Mouse (Mus musculus) embryonic facial prominence, embryonic 11.5 days (tissue): ENCODE results near the gene Epha5. TPM values are rescaled to one million over a fixed set of nuclear protein-coding genes. Genes with fewer than 3 reads are reported as not detected.

Experiments used
- ATAC-seq: fragments of 200-750 bp; cut with Nextera tagmentation; replicated peaks from 2 replicates; pipeline ENCODE4 v1.8.0; 2017; ENCODE audit warnings: low read depth; ENCODE audit not compliant: insufficient number of reproducible peaks, low FRiP score, low TSS enrichment
- DNase-seq: peaks from one replicate; pipeline ENCODE4 v3.0.0-alpha.2; 2015; ENCODE audit warnings: low spot score
- H3K27ac ChIP-seq: fragments of 300-500 bp; sonication (generic); replicated peaks from 2 replicates; pipeline ENCODE4 v1.5.1; 2014; ENCODE audit warnings: mild to moderate bottlenecking, low read depth, low read length, control low read depth
- H3K27me3 ChIP-seq: fragments of 300-500 bp; sonication (generic); 2 replicates; pipeline ENCODE4 v1.6.1; 2014; ENCODE audit warnings: mild to moderate bottlenecking, low read length, moderate library complexity, mixed read lengths; ENCODE audit not compliant: control insufficient read depth, insufficient read depth
- H3K36me3 ChIP-seq: fragments of 300-500 bp; sonication (generic); replicated peaks from 2 replicates; pipeline ENCODE4 v1.6.1; 2014; ENCODE audit warnings: low read depth, mild to moderate bottlenecking, low read length, moderate library complexity, mixed read lengths; ENCODE audit not compliant: control insufficient read depth, insufficient read depth
- H3K4me1 ChIP-seq: fragments of 300-500 bp; sonication (generic); 2 replicates; pipeline ENCODE4 v1.6.1; 2014; ENCODE audit warnings: low read length, mixed read lengths; ENCODE audit not compliant: control insufficient read depth, insufficient read depth
- H3K4me2 ChIP-seq: fragments of 300-500 bp; sonication (generic); 2 replicates; pipeline ENCODE4 v1.6.1; 2014; ENCODE audit warnings: low read depth, mild to moderate bottlenecking, control low read depth, low read length, moderate library complexity
- H3K4me3 ChIP-seq: fragments of 300-500 bp; sonication (generic); 2 replicates; pipeline ENCODE4 v1.5.1; 2014; ENCODE audit warnings: low read depth, low read length, control low read depth
- H3K9ac ChIP-seq: fragments of 300-500 bp; sonication (generic); replicated peaks from 2 replicates; pipeline ENCODE4 v1.6.1; 2014; ENCODE audit warnings: mild to moderate bottlenecking, control low read depth, low read length
- H3K9me3 ChIP-seq: fragments of 300-500 bp; sonication (generic); replicated peaks from 2 replicates; pipeline ENCODE4 v1.6.1; 2016; ENCODE audit warnings: mild to moderate bottlenecking, low read length, inconsistent platforms, mixed read lengths; ENCODE audit not compliant: control insufficient read depth
- WGBS: fragments of 180-500 bp; shearing (Covaris S2); extraction: QIAGEN DNeasy Blood & Tissue Kit; methylation state at CpG from one replicate; pipeline ENCODE4 v1.1.7; 2014; 5-methylcytosine and 5-hydroxymethylcytosine counted together
- polyA plus RNA-seq: library from polyadenylated mRNA; unstranded; fragments of >200 nt; fragmentation: Nextera tagmentation; extraction: Ambion mirVana; gene quantifications from 2 replicates; pipeline ENCODE4 v1.2.1, GENCODE M21; 2014

Gene Epha5
- polyA plus RNA-seq, 1 experiment from 2014 or later: 3.1 TPM

DNA sequence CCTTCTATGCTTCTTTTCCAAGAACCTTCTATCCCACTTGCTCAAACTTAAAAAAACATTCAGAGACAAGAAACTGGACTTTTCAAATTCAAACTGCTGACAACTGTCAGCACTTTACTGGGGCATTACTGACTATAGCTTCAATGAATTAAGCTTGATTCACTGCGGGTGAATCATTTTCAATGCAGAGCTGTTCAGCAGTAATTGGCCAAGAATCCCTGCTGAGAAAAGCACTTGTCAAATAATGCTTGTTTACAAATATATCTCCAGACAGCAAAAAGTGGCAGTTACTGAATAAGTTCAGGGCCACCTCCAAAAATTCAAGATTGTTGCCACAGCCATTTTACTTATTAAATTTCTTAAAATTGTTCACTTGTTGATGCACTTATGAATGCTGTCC is 4.2 kb downstream of the Epha5 start:
- 45% methylated on average over 1 of the region's 1 CpGs for WGBS
- Histone ChIP-seq H3K9me3 (no peaks in the 10 kb centered on the region), H3K36me3 (no peaks in the 10 kb centered on the region), H3K27me3 (peaks cover 8% of the 10 kb centered on the region), H3K9ac (no peak overlapping the region), H3K4me2 (no peak overlapping the region), H3K27ac (no peak overlapping the region), H3K4me1 (no peaks in the 10 kb centered on the region), H3K4me3 (no peak overlapping the region)
- DNase-seq (no peak), ATAC-seq (no peak)

- ATAC-seq: no peak
- Histone ChIP-seq H3K27ac (no peak overlapping the region), H3K4me2 (no peak overlapping the region), H3K27me3 (no peaks in the 10 kb centered on the region), H3K9ac (no peak overlapping the region), H3K36me3 (no peaks in the 10 kb centered on the region), H3K4me3 (no peak overlapping the region), H3K4me1 (no peaks in the 10 kb centered on the region), H3K9me3 (no peaks in the 10 kb centered on the region)
- DNase-seq: no peak
- 54% methylated on average over 2 of the region's 2 CpGs for WGBS
Measured at GRCm38 (mm10) chr5:84408370-84408769, 8.8 kb downstream of the Epha5 start.

- Histone ChIP-seq H3K4me2 (no peak overlapping the region), H3K9me3 (no peaks in the 10 kb centered on the region), H3K27ac (no peak overlapping the region), H3K27me3 (no peaks in the 10 kb centered on the region), H3K9ac (no peak overlapping the region), H3K4me3 (no peak overlapping the region), H3K4me1 (no peaks in the 10 kb centered on the region), H3K36me3 (no peaks in the 10 kb centered on the region)
- ATAC-seq (no peak), DNase-seq (no peak)
- 81% methylated on average over 1 of the region's 1 CpGs for WGBS
Measured at GRCm38 (mm10) chr5:84397085-84397484, 20.1 kb downstream of the Epha5 start.

DNA sequence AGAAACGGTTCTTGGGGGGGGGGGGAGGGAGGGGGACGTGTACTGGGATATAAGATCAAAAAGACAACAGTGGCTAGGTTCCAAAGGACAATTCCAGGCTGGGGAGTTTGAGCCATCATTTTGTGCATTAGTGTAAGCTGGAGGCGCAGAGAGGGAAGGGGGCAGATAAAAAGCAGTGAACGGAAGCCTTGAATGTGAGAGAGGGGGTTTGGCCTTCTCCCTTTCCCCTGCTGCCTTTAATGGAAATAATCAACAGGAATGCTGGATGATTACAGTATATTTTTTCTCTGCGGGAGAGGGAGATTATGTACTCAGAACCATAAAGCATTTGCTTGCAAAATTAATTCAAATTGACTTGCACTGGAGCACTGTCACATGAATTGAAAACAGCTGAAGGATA is 51.8 kb downstream of the Epha5 start:
- DNase-seq (peak; percentile 13), ATAC-seq (no peak)
- Histone ChIP-seq H3K27me3 (no peaks in the 10 kb centered on the region), H3K36me3 (no peaks in the 10 kb centered on the region), H3K9me3 (no peaks in the 10 kb centered on the region), H3K4me2 (no peak overlapping the region), H3K9ac (no peak overlapping the region), H3K27ac (no peak overlapping the region), H3K4me3 (no peak overlapping the region), H3K4me1 (no peaks in the 10 kb centered on the region)
- 51% methylated on average over 5 of the region's 5 CpGs for WGBS

- ATAC-seq: no peak
- no peaks in the 10 kb centered on the region for H3K9me3 ChIP-seq
- no peaks in the 10 kb centered on the region for H3K4me1 ChIP-seq
- H3K27me3 ChIP-seq: no peaks in the 10 kb centered on the region
- H3K27ac ChIP-seq: no peak overlapping the region
- H3K36me3 ChIP-seq: no peaks in the 10 kb centered on the region
- no peak overlapping the region for H3K9ac ChIP-seq
- H3K4me2 ChIP-seq: no peak overlapping the region
- H3K4me3 ChIP-seq: no peak overlapping the region
- DNase-seq: no peak
- WGBS: 81% methylated on average over 3 of the region's 3 CpGs
Measured at GRCm38 (mm10) chr5:84359430-84359829, 57.8 kb downstream of the Epha5 start.

- H3K27me3 ChIP-seq: no peaks in the 10 kb centered on the region
- no peak overlapping the region for H3K27ac ChIP-seq
- H3K36me3 ChIP-seq: no peaks in the 10 kb centered on the region
- H3K4me1 ChIP-seq: no peaks in the 10 kb centered on the region
- WGBS: 78% methylated on average over 5 of the region's 5 CpGs
- H3K4me3 ChIP-seq: no peak overlapping the region
- DNase-seq (no peak), ATAC-seq (no peak)
- H3K9ac ChIP-seq: no peak overlapping the region
- H3K4me2 ChIP-seq: no peak overlapping the region
- H3K9me3 ChIP-seq: no peaks in the 10 kb centered on the region
Measured at GRCm38 (mm10) chr5:84353069-84353468, 64.1 kb downstream of the Epha5 start.

DNA sequence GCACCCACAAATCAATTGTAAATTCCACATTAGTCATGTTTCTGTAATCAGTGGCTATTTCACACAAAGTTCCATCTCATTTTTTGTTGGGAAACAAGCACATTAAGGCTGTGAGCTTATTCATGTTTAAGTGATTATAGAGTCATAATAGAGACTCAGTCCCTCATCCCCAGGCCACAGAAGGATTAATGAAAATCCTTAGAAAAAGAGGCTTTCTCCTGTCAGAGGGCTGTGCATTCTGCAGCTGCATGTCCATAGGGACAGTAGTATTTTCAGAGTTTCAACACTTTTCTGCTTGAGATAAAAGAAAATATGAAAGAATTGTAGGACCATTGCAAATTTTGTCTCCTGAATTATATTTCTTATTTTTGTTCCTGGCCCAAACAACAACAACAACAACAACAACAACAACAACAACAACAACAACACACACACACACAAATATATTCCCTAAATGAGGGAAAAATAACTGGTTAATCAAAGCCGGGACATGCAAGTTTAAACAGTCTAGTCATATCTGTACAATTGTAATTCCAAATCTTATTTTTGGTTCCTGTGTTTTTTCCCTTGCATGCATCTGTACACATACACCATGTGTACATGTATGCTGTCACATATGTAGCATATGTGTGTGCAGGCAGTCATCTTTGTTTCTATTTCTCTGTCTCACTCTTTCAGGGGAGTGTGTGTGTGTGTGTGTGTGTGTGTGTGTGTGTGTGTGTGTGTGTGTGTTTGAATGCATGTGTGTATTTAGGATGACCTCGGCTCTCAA is 70.3 kb downstream of the Epha5 start:
- H3K36me3 ChIP-seq: no peaks in the 10 kb centered on the region
- no peak overlapping the region for H3K4me3 ChIP-seq
- no peaks in the 10 kb centered on the region for H3K27me3 ChIP-seq
- no peaks in the 10 kb centered on the region for H3K9me3 ChIP-seq
- H3K9ac ChIP-seq: no peak overlapping the region
- WGBS: 81% methylated on average over 2 of the region's 2 CpGs
- no peak for DNase-seq
- no peak overlapping the region for H3K27ac ChIP-seq
- H3K4me1 ChIP-seq: no peaks in the 10 kb centered on the region
- no peak overlapping the region for H3K4me2 ChIP-seq
- ATAC-seq: no peak

GRCm38 (mm10) chr5:84335834-84336465 is 81.2 kb downstream of the Epha5 start:
- 77% methylated on average over 3 of the region's 3 CpGs for WGBS
- Histone ChIP-seq H3K4me1 (no peaks in the 10 kb centered on the region), H3K27me3 (no peaks in the 10 kb centered on the region), H3K9me3 (no peaks in the 10 kb centered on the region), H3K27ac (no peak overlapping the region), H3K36me3 (no peaks in the 10 kb centered on the region), H3K9ac (no peak overlapping the region), H3K4me3 (no peak overlapping the region), H3K4me2 (no peak overlapping the region)
- ATAC-seq (no peak), DNase-seq (no peak)
